Mouse (Mus musculus) liver, postnatal 0 days (tissue): ENCODE measurements around the gene Gm5460.

Experiments
- CTCF ChIP-seq: sonication (generic); IDR thresholded peaks from 2 replicates; pipeline ENCODE4 v1.5.1; 2016; ENCODE audit warnings: antibody characterized with exemption, low read depth
- EP300 ChIP-seq: IDR thresholded peaks from 2 replicates; pipeline ENCODE4 v1.6.1; 2016; ENCODE audit warnings: antibody characterized with exemption, low read depth, mild to moderate bottlenecking

DNA sequence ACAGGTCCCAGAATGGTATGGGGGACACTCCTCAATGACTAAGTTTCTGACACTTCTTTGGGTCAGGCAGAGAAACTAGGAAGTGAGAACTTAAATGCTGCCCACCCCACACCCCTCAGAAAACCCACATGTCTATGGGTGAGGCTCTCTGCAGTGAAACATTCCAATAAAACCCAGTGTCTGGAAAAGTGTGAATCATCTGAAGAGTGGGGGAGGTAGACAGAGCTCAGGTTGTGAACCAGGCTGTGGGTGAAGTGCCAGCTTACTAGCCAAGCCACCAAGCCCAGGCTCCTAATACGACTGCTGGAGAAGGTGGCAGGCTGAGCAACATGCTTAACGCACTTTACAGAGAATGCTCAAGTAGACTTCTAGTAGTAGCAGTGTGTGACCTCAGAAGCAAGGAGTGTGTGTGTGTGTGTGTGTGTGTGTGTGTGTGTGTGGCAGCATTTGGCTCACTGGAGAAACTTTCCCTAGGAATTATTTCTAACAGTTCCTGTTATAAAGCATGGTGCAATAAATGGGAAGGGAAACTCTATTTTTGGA, 71.4 kb downstream of the Gm5460 start:
- TF ChIP-seq EP300 (no peak), CTCF (no peak)
